Mouse (Mus musculus) CH12.LX (cell line): ENCODE results near the gene Ugt1a5. TPM values are rescaled to one million over a fixed set of nuclear protein-coding genes. Genes with fewer than 3 reads are reported as not detected.

Experiments
- DNase-seq: peaks from one replicate; pipeline ENCODE4 v3.0.0-alpha.2; 2013; ENCODE audit errors: extremely low read depth
- H3K27ac ChIP-seq: 2 replicates; pipeline ENCODE4 v1.5.1; 2012; ENCODE audit warnings: low read depth, mild to moderate bottlenecking, control low read depth, moderate library complexity; ENCODE audit not compliant: insufficient read depth
- H3K27me3 ChIP-seq: replicated peaks from 2 replicates; pipeline ENCODE3; 2012; ENCODE audit warnings: inconsistent platforms
- H3K36me3 ChIP-seq, 2 experiments: replicated peaks in 1 of 2; 2 replicates each; pipeline versions ENCODE3 to v1.6.1; 2012; ENCODE audit warnings: inconsistent platforms in 1 of 2, low read length in 1 of 2, mild to moderate bottlenecking in 1 of 2, mixed read lengths in 1 of 2, moderate library complexity in 1 of 2; ENCODE audit not compliant: control insufficient read depth in 1 of 2, insufficient read depth in 1 of 2
- H3K4me1 ChIP-seq, 2 experiments: 2 replicates each; pipeline ENCODE4 v1.6.1; 2012; ENCODE audit warnings: inconsistent platforms in 1 of 2, moderate library complexity in 1 of 2; ENCODE audit not compliant: insufficient read depth in 2 of 2, control insufficient read depth in 1 of 2
- H3K4me2 ChIP-seq: 2 replicates; pipeline ENCODE4 v1.6.1; 2012; ENCODE audit warnings: low read depth, mild to moderate bottlenecking, control low read depth; ENCODE audit not compliant: poor library complexity, insufficient read depth, severe bottlenecking
- H3K4me3 ChIP-seq, 3 experiments: fragments of 150-350 bp in 1 of 3; sonication (generic) in 1 of 3; replicated peaks in 1 of 3; 2 replicates each; pipeline versions ENCODE3 to v1.5.1; 2011 to 2012; ENCODE audit warnings: low read depth in 2 of 3, low read length in 2 of 3, mild to moderate bottlenecking in 2 of 3, moderate library complexity in 2 of 3, control low read depth in 1 of 3, improper control_type of control experiment in 1 of 3, inconsistent platforms in 1 of 3, mixed read lengths in 1 of 3; ENCODE audit not compliant: poor library complexity in 1 of 3
- H3K79me2 ChIP-seq: replicated peaks from 2 replicates; pipeline ENCODE4 v1.6.1; 2012; ENCODE audit warnings: mild to moderate bottlenecking, moderate library complexity; ENCODE audit not compliant: control insufficient read depth, poor library complexity, insufficient read depth, severe bottlenecking; ENCODE audit errors: extremely low read depth
- H3K9ac ChIP-seq: 2 replicates; pipeline ENCODE4 v1.6.1; 2012; ENCODE audit warnings: low read depth, mild to moderate bottlenecking, control low read depth, moderate library complexity; ENCODE audit not compliant: insufficient read depth
- H3K9me3 ChIP-seq: replicated peaks from 2 replicates; pipeline ENCODE3; 2012; ENCODE audit warnings: low read length, inconsistent platforms, mixed read lengths
- BHLHE40 ChIP-seq: IDR thresholded peaks from 2 replicates; pipeline ENCODE4 v1.6.1; 2011; ENCODE audit warnings: mild to moderate bottlenecking, low read depth, low read length, improper control_type of control experiment
- CTCF ChIP-seq, 2 experiments: IDR thresholded peaks in 1 of 2; conservative IDR thresholded peaks in 1 of 2; 2 replicates each; pipeline ENCODE4 v1.5.1; 2011 to 2012; ENCODE audit warnings: low read depth in 2 of 2, low read length in 2 of 2, improper control_type of control experiment in 1 of 2, inconsistent platforms in 1 of 2, mild to moderate bottlenecking in 1 of 2, moderate library complexity in 1 of 2
- E2F4 ChIP-seq: IDR thresholded peaks from 2 replicates; pipeline ENCODE4 v1.6.1; 2011; ENCODE audit warnings: low read depth, low read length, improper control_type of control experiment; ENCODE audit not compliant: insufficient replicate concordance
- ELF1 ChIP-seq: IDR thresholded peaks from 2 replicates; pipeline ENCODE4 v1.6.1; 2014; ENCODE audit warnings: low read depth, mild to moderate bottlenecking, inconsistent platforms, low read length, improper control_type of control experiment
- GABPA ChIP-seq: IDR thresholded peaks from 2 replicates; pipeline ENCODE4 v1.6.1; 2012; ENCODE audit warnings: low read depth, low read length, improper control_type of control experiment, inconsistent platforms; ENCODE audit not compliant: insufficient replicate concordance
- HCFC1 ChIP-seq: IDR thresholded peaks from 2 replicates; pipeline ENCODE4 v1.6.1; 2012; ENCODE audit warnings: low read depth, mild to moderate bottlenecking, inconsistent platforms, low read length, improper control_type of control experiment
- IRF4 ChIP-seq: IDR thresholded peaks from 2 replicates; pipeline ENCODE4 v1.6.1; 2014; ENCODE audit warnings: low read depth, mild to moderate bottlenecking, inconsistent platforms, low read length, improper control_type of control experiment
- JUN ChIP-seq: IDR thresholded peaks from 2 replicates; pipeline ENCODE4 v1.6.1; 2011; ENCODE audit warnings: low read depth, mild to moderate bottlenecking, low read length, improper control_type of control experiment, moderate library complexity; ENCODE audit not compliant: insufficient read depth
- JUND ChIP-seq: conservative IDR thresholded peaks from 2 replicates; pipeline ENCODE4 v1.6.1; 2011; ENCODE audit warnings: low read depth, low read length, improper control_type of control experiment
- MXI1 ChIP-seq: IDR thresholded peaks from 2 replicates; pipeline ENCODE4 v1.6.1; 2011; ENCODE audit warnings: mild to moderate bottlenecking, low read depth, low read length, improper control_type of control experiment
- NELFE ChIP-seq: IDR thresholded peaks from 2 replicates; pipeline ENCODE4 v1.6.1; 2011; ENCODE audit warnings: low read depth, low read length, improper control_type of control experiment
- POLR2AphosphoS2 ChIP-seq: IDR thresholded peaks from 2 replicates; pipeline ENCODE4 v1.6.1; 2011; ENCODE audit warnings: low read depth, low read length, improper control_type of control experiment
- RAD21 ChIP-seq: IDR thresholded peaks from 2 replicates; pipeline ENCODE4 v1.6.1; 2011; ENCODE audit warnings: low read depth, mild to moderate bottlenecking, low read length, improper control_type of control experiment, moderate library complexity
- RCOR1 ChIP-seq: conservative IDR thresholded peaks from 2 replicates; pipeline ENCODE4 v1.6.1; 2012; ENCODE audit warnings: low read depth, mild to moderate bottlenecking, inconsistent platforms, low read length, improper control_type of control experiment
- TBP ChIP-seq: conservative IDR thresholded peaks from 2 replicates; pipeline ENCODE4 v1.6.1; 2011; ENCODE audit warnings: low read depth, low read length, improper control_type of control experiment
- USF1 ChIP-seq: IDR thresholded peaks from 2 replicates; pipeline ENCODE4 v1.6.1; 2014; ENCODE audit warnings: low read depth, mild to moderate bottlenecking, inconsistent platforms, low read length, improper control_type of control experiment
- ZKSCAN1 ChIP-seq: IDR thresholded peaks from 2 replicates; pipeline ENCODE4 v1.6.1; 2012; ENCODE audit warnings: low read depth, inconsistent platforms, low read length, improper control_type of control experiment, borderline replicate concordance
- dilution Hi-C: fragments of 300-500 bp; cut with MboI; formaldehyde crosslinking; loops from 2 replicates; pipeline ENCODE4 v1.14.3; 2020; ENCODE audit warnings: low sequenced_read_pairs; ENCODE audit not compliant: extremely low pct_unique_long_range_greater_than_20kb, extremely low pct_ligation_motif_present
- in situ Hi-C: fragments of 300-500 bp; cut with MboI; formaldehyde crosslinking; loops from 3 replicates; pipeline ENCODE4 v1.14.3; 2019; ENCODE audit warnings: low sequenced_read_pairs, low pct_ligation_motif_present, low pct_unique_long_range_greater_than_20kb, mixed read lengths
- polyA plus RNA-seq: library from polyadenylated mRNA; unstranded; fragments of >175 nt; gene quantifications from 2 replicates; pipeline ENCODE4 v1.2.1, GENCODE M21; 2012; ENCODE audit warnings: low read depth; ENCODE audit not compliant: insufficient read length
- total RNA-seq, 2 experiments: library from RNA; depleted of rRNA; stranded (reverse); fragments of 300-350 nt in 1 of 2; fragments of >200 nt in 1 of 2; gene quantifications; 2 replicates each; pipeline ENCODE4 v1.2.3; 2012 to 2014

Ugt1a5 gene
- total and polyA plus RNA-seq, 3 experiments = not detected

DNA sequence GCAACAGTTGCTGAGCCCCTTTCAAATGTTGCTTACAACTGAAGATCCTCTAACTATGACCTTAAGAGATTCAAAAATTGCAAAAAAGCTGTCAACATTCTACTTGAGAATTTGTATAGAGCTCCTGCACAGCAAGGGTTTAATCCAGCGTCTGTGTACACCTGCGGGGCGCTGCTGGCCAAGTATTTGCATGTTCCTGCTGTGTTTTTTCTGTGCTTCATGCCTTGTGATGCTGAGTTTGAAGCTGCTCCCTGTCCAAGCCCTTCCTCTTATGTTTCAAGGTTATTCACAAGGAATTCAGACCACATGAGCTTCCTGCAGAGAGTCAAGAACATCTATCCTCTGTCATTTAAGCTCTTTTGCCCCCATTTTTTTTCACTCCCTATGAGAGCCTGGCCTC, 26.3 kb downstream of the Ugt1a5 start:
- Histone ChIP-seq H3K36me3 (no peaks in the 10 kb centered on the region), H3K9me3 (no peaks in the 10 kb centered on the region), H3K27me3 (no peaks in the 10 kb centered on the region), H3K4me3 (no peak overlapping the region), H3K79me2 (no peaks in the 10 kb centered on the region), H3K4me2 (no peak overlapping the region), H3K9ac (no peak overlapping the region), H3K27ac (no peak overlapping the region), H3K4me1 (0 out of 4 replicates have a peak, but pooled peaks cover 0 to 7% of the 10 kb centered on the region in 2 experiments)
- no peak for TF ChIP-seq IRF4
- no peak for TF ChIP-seq BHLHE40
- no peak for TF ChIP-seq POLR2AphosphoS2
- TF ChIP-seq TBP = no peak
- no peak for TF ChIP-seq JUN
- no peak for TF ChIP-seq ZKSCAN1
- TF ChIP-seq E2F4 = no peak
- no peak for TF ChIP-seq RCOR1
- no peak for TF ChIP-seq GABPA
- no peak for TF ChIP-seq RAD21
- in situ Hi-C loops (no loop called here), dilution Hi-C loops (no loop called here)
- no peak for DNase-seq

DNA sequence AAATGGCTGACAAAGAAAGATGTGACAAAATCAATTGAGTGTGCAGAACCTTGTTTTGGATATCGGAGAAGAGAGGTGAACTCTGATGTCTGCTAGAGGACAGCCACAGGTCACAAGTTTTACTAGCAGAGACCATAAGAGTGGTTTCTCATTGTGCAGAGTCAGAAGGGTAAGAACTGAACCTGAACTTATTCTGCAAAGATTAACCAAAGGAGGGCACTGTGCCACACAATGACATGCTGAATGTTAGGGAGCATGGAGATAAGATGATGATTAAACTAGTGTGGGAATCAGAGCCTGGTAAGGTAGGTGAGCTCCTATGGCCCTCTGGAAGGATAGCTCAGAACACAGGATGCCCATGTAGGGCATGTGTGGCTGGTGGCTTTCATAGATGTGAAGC, 29.9 kb downstream of the Ugt1a5 start:
- Histone ChIP-seq H3K27ac (no peak overlapping the region), H3K4me1 (peaks cover 0 to 18% of the 10 kb centered on the region in 2 experiments; a peak in 2 of 4 replicates), H3K79me2 (no peaks in the 10 kb centered on the region), H3K4me2 (no peak overlapping the region), H3K27me3 (no peaks in the 10 kb centered on the region), H3K9me3 (no peaks in the 10 kb centered on the region), H3K36me3 (peaks cover 0 to 2% of the 10 kb centered on the region in 2 experiments), H3K9ac (no peak overlapping the region), H3K4me3 (no peak overlapping the region)
- TF ChIP-seq CTCF (conservative IDR thresholded peaks at IDR 0.05 in 1 of 2, IDR thresholded peaks at IDR 0.05 in 1 of 2; ENCODE audit: low read depth in 2 of 2, low read length in 2 of 2) = no peak
- TF ChIP-seq ZKSCAN1 = no peak
- no peak for TF ChIP-seq MXI1
- no peak for TF ChIP-seq RCOR1
- no peak for TF ChIP-seq HCFC1
- TF ChIP-seq NELFE = no peak
- TF ChIP-seq JUND = no peak
- TF ChIP-seq ELF1 = no peak
- TF ChIP-seq USF1 = no peak
- dilution Hi-C loops (no loop called here), in situ Hi-C loops (no loop called here)
- DNase-seq = no peak
